In the genomic region with DNA sequence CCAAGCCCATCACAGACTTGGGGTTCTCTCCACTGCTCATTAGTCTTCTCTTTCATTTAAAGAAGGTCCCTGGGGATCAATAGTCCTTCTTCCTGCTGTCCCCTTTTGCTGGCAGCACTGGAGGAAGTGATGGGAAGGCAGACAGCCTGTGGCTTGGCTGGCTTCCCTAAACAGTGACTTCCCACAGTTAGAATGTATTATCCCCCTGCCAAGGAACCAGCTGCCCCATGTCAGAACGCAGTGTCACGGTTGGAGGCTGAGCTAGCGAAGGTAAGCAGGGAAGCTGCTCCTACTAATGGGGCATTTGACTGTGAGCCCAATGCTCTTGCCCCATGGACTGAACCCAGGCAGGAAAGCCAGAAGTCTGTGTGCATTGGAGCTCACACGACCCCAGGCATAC, we compare ENCODE assay signal across 7 mouse cellular contexts.
A peak's percentile ranks its signal among the peaks of the same experiment; 100 is the strongest.
DNase-seq lines count a peak whose midpoint lies in the region; ATAC-seq lines count a peak whose summit lies in the region.

No protein-coding gene starts in this region.

- peak; percentile 72; the same call in 1 of the 2 replicates for ATAC-seq in intestine, embryonic 15.5 days
- ATAC-seq in midbrain, embryonic 15.5 days (replicated peaks), result no peak

- no peak overlapping the region for H3K9ac ChIP-seq in intestine, embryonic 15.5 days
- no peak overlapping the region for H3K9ac ChIP-seq in midbrain, embryonic 15.5 days

- peak; percentile 35 for DNase-seq in layer of hippocampus, adult 11-12 months (ENCODE audit: low spot score)
- no peak for DNase-seq in layer of hippocampus, postnatal 36 days
- peak; percentile 94 to 96 for DNase-seq in cerebellum, postnatal 10 days
- peak; percentile 4 for DNase-seq in ovary, adult 18-20 months (ENCODE audit: low spot score)
- DNase-seq in c-Kit-positive CD71-positive TER-119-positive erythroid progenitor cells, embryonic 14.5 days (ENCODE audit: low spot score), result no peak

- H3K4me1 ChIP-seq in intestine, embryonic 15.5 days (replicated peaks), result 0 out of 2 replicates have a peak, but pooled peaks cover 2% of the 10 kb centered on the region
- H3K4me1 ChIP-seq in midbrain, embryonic 15.5 days, result no peaks in the 10 kb centered on the region

- no peaks in the 10 kb centered on the region for H3K36me3 ChIP-seq in intestine, embryonic 15.5 days
- H3K36me3 ChIP-seq in midbrain, embryonic 15.5 days (replicated peaks), result no peaks in the 10 kb centered on the region

- no peak overlapping the region for H3K4me2 ChIP-seq in intestine, embryonic 15.5 days (replicated peaks)
- H3K4me2 ChIP-seq in midbrain, embryonic 15.5 days, result no peak overlapping the region

- H3K27me3 ChIP-seq in intestine, embryonic 15.5 days (replicated peaks), result no peaks in the 10 kb centered on the region
- H3K27me3 ChIP-seq in midbrain, embryonic 15.5 days (replicated peaks), result no peaks in the 10 kb centered on the region

- no peak overlapping the region for H3K27ac ChIP-seq in intestine, embryonic 15.5 days
- H3K27ac ChIP-seq in midbrain, embryonic 15.5 days, result no peak overlapping the region

- 42% methylated on average over 4 of the region's 4 CpGs for WGBS in intestine, embryonic 15.5 days
- WGBS in midbrain, embryonic 15.5 days, result 66% methylated on average over 4 of the region's 4 CpGs

- no peak overlapping the region for H3K4me3 ChIP-seq in intestine, embryonic 15.5 days (replicated peaks)
- H3K4me3 ChIP-seq in midbrain, embryonic 15.5 days, result no peak overlapping the region

- no peaks in the 10 kb centered on the region for H3K9me3 ChIP-seq in intestine, embryonic 15.5 days
- H3K9me3 ChIP-seq in midbrain, embryonic 15.5 days, result no peaks in the 10 kb centered on the region

Comparison
In these comparisons a context has a peak if more than half of its experiments do, and no peak if none do; other contexts are left out.
1. DNase-seq: peak in layer of hippocampus, adult 11-12 months (single experiment), cerebellum, postnatal 10 days (2 of 2) and ovary, adult 18-20 months (single experiment); none in layer of hippocampus, postnatal 36 days (0 of 2) and c-Kit-positive CD71-positive TER-119-positive erythroid progenitor cells, embryonic 14.5 days (single experiment).